Mouse (Mus musculus) embryonic facial prominence, embryonic 10.5 days (tissue): ENCODE measurements around the gene Prss16. TPM values are rescaled to one million over a fixed set of nuclear protein-coding genes. Genes with fewer than 3 reads are reported as not detected.

Source experiments
- DNase-seq: peaks from one replicate; pipeline ENCODE4 v3.0.0-alpha.2; 2017; ENCODE audit warnings: low spot score
- H3K27ac ChIP-seq: fragments of 300-500 bp; sonication (generic); replicated peaks from 2 replicates; pipeline ENCODE4 v1.5.1; 2016; ENCODE audit warnings: mild to moderate bottlenecking
- H3K27me3 ChIP-seq: fragments of 300-500 bp; sonication (generic); replicated peaks from 2 replicates; pipeline ENCODE4 v1.6.1; 2016; ENCODE audit warnings: low read depth, mild to moderate bottlenecking; ENCODE audit not compliant: poor library complexity, severe bottlenecking
- H3K36me3 ChIP-seq: fragments of 300-500 bp; sonication (generic); replicated peaks from 2 replicates; pipeline ENCODE4 v1.6.1; 2016; ENCODE audit warnings: mild to moderate bottlenecking, moderate library complexity
- H3K4me1 ChIP-seq: fragments of 300-500 bp; sonication (generic); 2 replicates; pipeline ENCODE4 v1.6.1; 2016
- H3K4me3 ChIP-seq: fragments of 300-500 bp; sonication (generic); 2 replicates; pipeline ENCODE4 v1.5.1; 2016; ENCODE audit warnings: mild to moderate bottlenecking, moderate library complexity
- H3K9me3 ChIP-seq: fragments of 300-500 bp; sonication (generic); 2 replicates; pipeline ENCODE4 v1.6.1; 2016; ENCODE audit warnings: mild to moderate bottlenecking
- WGBS: fragments of 180-500 bp; shearing (Covaris S2); methylation state at CpG from one replicate; pipeline ENCODE4 v1.1.7; 2016; 5-methylcytosine and 5-hydroxymethylcytosine counted together
- microRNA-seq: library from miRNA; unstranded; fragments of <30 nt; microRNA quantifications from one replicate; pipeline ENCODE4, GENCODE M21; 2017
- polyA plus RNA-seq: library from polyadenylated mRNA; unstranded; fragments of >200 nt; fragmentation: Nextera tagmentation; extraction: Ambion mirVana; gene quantifications from 2 replicates; pipeline ENCODE4 v1.2.1, GENCODE M21; 2016

Prss16 gene
- polyA plus RNA-seq, 1 experiment from 2014 or later, result 0.54 TPM

GRCm38 (mm10) chr13:21974221-21974725 lies 35.3 kb downstream of the Prss16 start:
- peak; percentile 92 for DNase-seq
- Histone ChIP-seq H3K27me3 (peaks cover 14% of the 10 kb centered on the region), H3K27ac (peak overlapping the region; percentile 94), H3K9me3 (no peaks in the 10 kb centered on the region), H3K36me3 (no peaks in the 10 kb centered on the region), H3K4me1 (no peaks in the 10 kb centered on the region), H3K4me3 (peak overlapping the region; percentile 70)
- under 1% methylated on average over 23 of the region's 23 CpGs for WGBS

- H3K36me3 ChIP-seq, result no peaks in the 10 kb centered on the region
- H3K27ac ChIP-seq, result no peak overlapping the region
- 27% methylated on average over 3 of the region's 3 CpGs for WGBS
Observed at GRCm38 (mm10) chr13:21971641-21972040, 37.9 kb downstream of the Prss16 start.

DNA sequence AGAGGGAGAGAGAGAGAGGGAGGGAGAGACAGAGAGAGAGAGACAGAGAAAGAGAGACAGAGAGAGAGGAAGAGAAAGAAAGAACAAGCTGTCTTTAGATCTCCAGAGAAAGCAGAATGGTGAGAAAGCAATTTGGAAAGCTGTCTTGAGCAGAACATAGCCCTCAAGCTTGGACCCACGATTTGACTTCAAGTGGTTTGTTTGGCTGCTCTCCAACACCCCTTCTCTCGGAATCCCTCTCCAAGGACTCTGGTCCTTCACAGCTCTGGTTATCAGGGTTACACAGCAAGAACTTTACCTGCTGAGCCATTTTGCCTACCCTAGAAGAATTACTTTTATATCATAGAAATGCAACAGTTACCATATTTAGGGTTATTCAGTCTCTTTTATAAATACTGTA lies 39.7 kb downstream of the Prss16 start:
- WGBS, result 65% methylated on average over 2 of the region's 2 CpGs
- H3K27ac ChIP-seq, result no peak overlapping the region
- DNase-seq, result no peak

More at GRCm38 (mm10) chr13:21971641-21972040, 37.9 kb downstream of the Prss16 start:
- Histone ChIP-seq H3K4me3 (no peak overlapping the region), H3K27me3 (no peaks in the 10 kb centered on the region), H3K9me3 (no peaks in the 10 kb centered on the region), H3K4me1 (no peaks in the 10 kb centered on the region)
- no peak for DNase-seq

DNA sequence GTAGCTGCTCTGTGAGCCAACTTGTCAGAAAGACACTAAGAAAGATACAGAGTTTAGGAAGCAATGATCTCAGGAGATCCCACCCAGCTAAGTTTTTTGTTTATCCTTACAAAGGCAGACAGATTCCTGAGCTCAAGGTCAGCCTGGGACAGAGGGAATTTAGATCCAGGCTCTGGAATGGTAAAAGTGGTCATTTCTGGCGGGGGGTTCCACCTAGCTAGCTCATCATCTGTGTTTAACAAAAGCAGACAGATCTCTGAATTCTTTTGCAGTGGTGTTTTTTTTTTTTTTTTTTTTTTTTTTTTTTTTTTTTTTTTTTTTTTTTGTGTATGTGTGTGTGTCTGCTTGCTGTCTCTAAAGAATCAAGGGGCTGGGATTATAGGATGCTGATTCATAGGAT lies 40.3 kb downstream of the Prss16 start:
- DNase-seq, result no peak
- Histone ChIP-seq H3K36me3 (no peaks in the 10 kb centered on the region), H3K4me3 (no peak overlapping the region), H3K9me3 (no peaks in the 10 kb centered on the region), H3K4me1 (no peaks in the 10 kb centered on the region), H3K27ac (no peak overlapping the region), H3K27me3 (no peaks in the 10 kb centered on the region)
- WGBS, result 51% methylated on average over 1 of the region's 1 CpGs

More for the DNA sequence above, 39.7 kb downstream of the Prss16 start:
- H3K9me3 ChIP-seq, result no peaks in the 10 kb centered on the region
- H3K4me3 ChIP-seq, result no peak overlapping the region
- H3K36me3 ChIP-seq, result no peaks in the 10 kb centered on the region
- H3K4me1 ChIP-seq, result no peaks in the 10 kb centered on the region
- H3K27me3 ChIP-seq, result no peaks in the 10 kb centered on the region

Small RNA genes within 50 kb of the gene (microRNA-seq; reads per million reads assigned to microRNA genes)
- gene Gm44390 (not detected), gene Gm44486 (not detected)

Other genes starting within 250 kb of the Prss16 start
- gene Hist1h1b, start 229.1 kb downstream of the Prss16 start, polyA plus RNA-seq, result 34.8 and 36.2 TPM in 2 replicates
- gene Hist1h3i, start 226.4 kb downstream of the Prss16 start, polyA plus RNA-seq, result 102 and 103 TPM in 2 replicates
- 10.9 and 18.0 TPM in 2 replicates for gene Hist1h2an, start 222.5 kb downstream of the Prss16 start, polyA plus RNA-seq
- 3.1 and 3.2 TPM in 2 replicates for gene Hist1h2bp, start 222.3 kb downstream of the Prss16 start, polyA plus RNA-seq
- 21.7 and 23.9 TPM in 2 replicates for gene Hist1h2bq, start 199.5 kb downstream of the Prss16 start, polyA plus RNA-seq
- gene Hist1h2ao, start 199.3 kb downstream of the Prss16 start, polyA plus RNA-seq, result not detected in 2 replicates
- gene Hist1h4m, start 198.0 kb downstream of the Prss16 start, polyA plus RNA-seq, result not detected in 2 replicates
- 9.3 and 10.5 TPM in 2 replicates for gene Hist1h4n, start 177.5 kb downstream of the Prss16 start, polyA plus RNA-seq
- 6,093 and 6,114 TPM in 2 replicates for gene Hist1h2ap, start 176.2 kb downstream of the Prss16 start, polyA plus RNA-seq
- 21.7 and 24.2 TPM in 2 replicates for gene Hist1h2br, start 176.0 kb downstream of the Prss16 start, polyA plus RNA-seq
- gene Zfp184, start 64.6 kb downstream of the Prss16 start, polyA plus RNA-seq, result 23.1 and 24.9 TPM in 2 replicates
- 0.06 TPM in 1 of 2 replicates, not detected in the other for gene Pom121l2, start 28.5 kb downstream of the Prss16 start, polyA plus RNA-seq
- gene Hist1h2ah, start 25.8 kb upstream of the Prss16 start, polyA plus RNA-seq, result 8.0 and 8.8 TPM in 2 replicates
- gene Hist1h2bk, start 26.1 kb upstream of the Prss16 start, polyA plus RNA-seq, result 8.5 and 10.0 TPM in 2 replicates
- gene Hist1h4i, start 31.6 kb upstream of the Prss16 start, polyA plus RNA-seq, result 37.1 and 38.7 TPM in 2 replicates
- gene Hist1h2ag, start 33.2 kb upstream of the Prss16 start, polyA plus RNA-seq, result 75.8 and 77.8 TPM in 2 replicates
- 12.4 and 15.1 TPM in 2 replicates for gene Hist1h2bj, start 33.5 kb upstream of the Prss16 start, polyA plus RNA-seq
- gene Vmn1r188, start 74.7 kb upstream of the Prss16 start, polyA plus RNA-seq, result not detected in 2 replicates
- gene Vmn1r189, start 96.1 kb upstream of the Prss16 start, polyA plus RNA-seq, result not detected in 2 replicates
- not detected in 2 replicates for gene Vmn1r191, start 174.2 kb upstream of the Prss16 start, polyA plus RNA-seq
- gene Vmn1r192, start 181.4 kb upstream of the Prss16 start, polyA plus RNA-seq, result not detected in 2 replicates
- not detected in 2 replicates for gene Vmn1r193, start 213.4 kb upstream of the Prss16 start, polyA plus RNA-seq
- not detected in 2 replicates for gene Vmn1r194, start 234.5 kb upstream of the Prss16 start, polyA plus RNA-seq